Mouse (Mus musculus) intestine, embryonic 16.5 days (tissue): ENCODE results near the gene Gba. TPM values are rescaled to one million over a fixed set of nuclear protein-coding genes. Genes with fewer than 3 reads are reported as not detected.
"Not testable (repeated sequence)": the region's sequence is repeated elsewhere in the genome, so short reads cannot be mapped to it uniquely, and the experiment has no call there.

Experiments
- ATAC-seq: fragments of 200-750 bp; cut with Nextera tagmentation; 2 replicates; pipeline ENCODE4 v1.8.0; 2017; ENCODE audit warnings: moderate TSS enrichment, moderate library complexity
- H3K27ac ChIP-seq: fragments of 300-500 bp; sonication (generic); 2 replicates; pipeline ENCODE4 v1.5.1; 2014; ENCODE audit warnings: mild to moderate bottlenecking, low read length
- H3K27me3 ChIP-seq: fragments of 300-500 bp; sonication (generic); replicated peaks from 2 replicates; pipeline ENCODE4 v1.6.1; 2014; ENCODE audit warnings: low read length, control low read depth, mixed read lengths; ENCODE audit not compliant: control insufficient read depth, insufficient read depth
- H3K36me3 ChIP-seq: fragments of 300-500 bp; sonication (generic); 2 replicates; pipeline ENCODE4 v1.6.1; 2014; ENCODE audit warnings: low read length, control low read depth; ENCODE audit not compliant: control insufficient read depth, insufficient read depth
- H3K4me1 ChIP-seq: fragments of 300-500 bp; sonication (generic); 2 replicates; pipeline ENCODE4 v1.6.1; 2014; ENCODE audit warnings: low read length, control low read depth, mixed read lengths; ENCODE audit not compliant: control insufficient read depth, insufficient read depth
- H3K4me2 ChIP-seq: fragments of 300-500 bp; sonication (generic); 2 replicates; pipeline ENCODE4 v1.6.1; 2014; ENCODE audit warnings: low read depth, low read length, control low read depth
- H3K4me3 ChIP-seq: fragments of 300-500 bp; sonication (generic); 2 replicates; pipeline ENCODE4 v1.5.1; 2014; ENCODE audit warnings: mild to moderate bottlenecking, low read length
- H3K9ac ChIP-seq: fragments of 300-500 bp; sonication (generic); 2 replicates; pipeline ENCODE4 v1.6.1; 2014; ENCODE audit warnings: low read depth, low read length
- H3K9me3 ChIP-seq: fragments of 300-500 bp; sonication (generic); 2 replicates; pipeline ENCODE4 v1.6.1; 2016; ENCODE audit warnings: low read length, control low read depth; ENCODE audit not compliant: control insufficient read depth
- WGBS: fragments of 180-500 bp; shearing (Covaris S2); extraction: QIAGEN DNeasy Blood & Tissue Kit; methylation state at CpG from one replicate; pipeline ENCODE4 v1.1.7; 2014; 5-methylcytosine and 5-hydroxymethylcytosine counted together
- polyA plus RNA-seq: library from polyadenylated mRNA; unstranded; fragments of >200 nt; fragmentation: Nextera tagmentation; extraction: Ambion mirVana; gene quantifications from 2 replicates; pipeline ENCODE4 v1.2.1, GENCODE M21; 2015

Gba gene
- 73.1 and 87.5 TPM in 2 replicates for polyA plus RNA-seq

DNA sequence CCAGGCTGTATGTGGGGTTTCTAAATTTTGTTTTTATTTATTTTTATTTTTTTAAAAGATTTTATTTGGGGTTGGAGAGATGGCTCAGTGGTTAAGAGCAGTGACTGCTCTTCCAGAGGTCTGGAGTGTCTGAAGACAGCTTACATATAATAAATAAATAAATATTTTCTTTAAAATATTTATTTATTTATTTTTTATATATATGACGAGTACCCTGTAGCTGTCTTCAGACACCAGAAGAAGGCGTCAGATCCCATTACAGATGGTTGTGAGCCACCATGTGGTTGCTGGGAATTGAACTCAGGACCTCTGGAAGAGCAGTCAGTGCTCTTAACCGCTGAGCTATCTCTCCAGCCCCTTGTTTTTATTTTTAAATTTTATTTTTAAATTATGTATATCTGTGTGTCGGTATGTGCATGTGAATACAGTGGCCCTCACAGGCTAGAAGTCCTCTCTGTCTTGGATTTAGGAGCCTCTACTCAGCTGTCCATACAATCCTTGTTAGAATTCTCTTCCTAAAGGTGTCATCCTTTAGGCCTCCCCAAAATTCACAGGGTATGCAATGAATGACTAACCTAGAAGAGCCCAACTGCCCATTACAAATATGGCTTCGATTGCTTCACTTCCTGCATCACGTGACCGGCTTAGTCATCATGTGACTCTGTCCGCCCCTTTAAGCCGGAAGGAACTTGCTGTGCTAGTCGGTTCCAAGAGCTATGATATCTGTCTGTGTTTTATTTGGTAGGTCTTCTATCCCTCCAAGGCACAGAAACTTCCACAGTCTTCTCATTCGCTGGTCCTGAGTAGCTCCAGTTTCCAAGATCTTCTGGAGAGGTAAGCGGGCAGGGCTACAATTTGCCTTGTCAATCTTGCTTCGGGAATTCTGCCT lies at the start of gene Gba:
Gene Gba, plus strand, starts transcription at position 676 of the 889 bp plus-strand sequence.
- H3K4me3 ChIP-seq: peak within 1 kb of the TSS; percentile 65
- H3K9ac ChIP-seq: peak within 1 kb of the TSS; percentile 65
- H3K27ac ChIP-seq: no peak within 1 kb of the TSS
- H3K4me2 ChIP-seq: peak within 1 kb of the TSS; percentile 59
- H3K4me1 ChIP-seq: peaks cover 4% of the 10 kb centered on the region; the same call in 1 of the 2 replicates
- peak; percentile 85 for ATAC-seq
- H3K9me3 ChIP-seq: no peaks in the 10 kb centered on the region
- WGBS: 27% methylated on average over 13 of the region's 13 CpGs
- no peaks in the 10 kb centered on the region for H3K27me3 ChIP-seq
- H3K36me3 ChIP-seq: peaks cover under 1% of the 10 kb centered on the region; the same call in 1 of the 2 replicates

DNA sequence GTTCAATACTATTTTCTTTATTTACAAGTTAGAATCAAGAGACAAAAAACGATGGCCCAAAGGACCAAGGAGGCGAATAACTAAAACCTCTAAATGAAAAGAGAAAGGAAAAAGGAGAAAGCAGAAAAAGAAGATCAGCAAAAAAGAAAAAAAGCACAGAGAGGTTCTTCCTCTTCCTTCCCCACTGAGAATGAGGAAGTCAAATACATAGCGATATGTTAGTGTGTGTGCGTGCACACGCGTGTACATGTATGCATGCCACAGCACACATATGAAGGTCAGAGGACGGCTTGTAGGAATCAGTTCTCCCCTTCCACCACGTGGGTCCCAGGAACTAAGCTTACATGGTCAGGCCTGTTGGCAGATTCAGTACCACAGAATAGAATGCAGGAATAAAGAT lies 45.8 kb upstream of the Gba start:
- Histone ChIP-seq H3K27ac (no peak overlapping the region), H3K4me3 (no peak overlapping the region), H3K4me2 (no peak overlapping the region), H3K9ac (no peak overlapping the region), H3K9me3 (no peaks in the 10 kb centered on the region), H3K36me3 (no peaks in the 10 kb centered on the region), H3K4me1 (peaks cover 10% of the 10 kb centered on the region), H3K27me3 (0 out of 2 replicates have a peak, but pooled peaks cover 3% of the 10 kb centered on the region)
- 87% methylated on average over 8 of the region's 8 CpGs for WGBS
- ATAC-seq: no peak

DNA sequence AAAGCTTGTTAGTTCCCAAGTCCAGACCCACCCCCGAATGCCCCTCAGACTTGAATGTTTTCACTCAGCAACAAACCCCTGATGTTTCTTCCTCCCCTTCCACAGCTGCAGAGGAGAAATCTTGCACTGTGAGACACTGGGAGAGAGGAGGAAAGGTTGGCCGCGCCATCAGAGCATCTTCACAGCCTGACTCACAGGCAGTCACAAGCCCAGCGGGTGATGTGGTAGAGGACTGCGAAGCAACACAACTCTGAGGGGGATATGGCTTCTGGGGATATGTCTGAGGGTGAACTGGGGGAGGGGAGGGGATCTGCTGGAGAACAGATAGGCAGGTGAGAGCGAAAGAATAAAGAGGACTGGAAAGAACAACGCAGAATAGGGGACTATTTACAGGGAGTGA lies 44.1 kb upstream of the Gba start:
- peaks cover 11% of the 10 kb centered on the region for H3K4me1 ChIP-seq
- H3K9me3 ChIP-seq: no peaks in the 10 kb centered on the region
- no peak for ATAC-seq
- no peak overlapping the region for H3K4me2 ChIP-seq
- H3K36me3 ChIP-seq: no peaks in the 10 kb centered on the region
- no peak overlapping the region for H3K9ac ChIP-seq
- WGBS: 22% methylated on average over 7 of the region's 7 CpGs
- H3K27me3 ChIP-seq: 0 out of 2 replicates have a peak, but pooled peaks cover 3% of the 10 kb centered on the region
- H3K4me3 ChIP-seq: no peak overlapping the region
- H3K27ac ChIP-seq: no peak overlapping the region

DNA sequence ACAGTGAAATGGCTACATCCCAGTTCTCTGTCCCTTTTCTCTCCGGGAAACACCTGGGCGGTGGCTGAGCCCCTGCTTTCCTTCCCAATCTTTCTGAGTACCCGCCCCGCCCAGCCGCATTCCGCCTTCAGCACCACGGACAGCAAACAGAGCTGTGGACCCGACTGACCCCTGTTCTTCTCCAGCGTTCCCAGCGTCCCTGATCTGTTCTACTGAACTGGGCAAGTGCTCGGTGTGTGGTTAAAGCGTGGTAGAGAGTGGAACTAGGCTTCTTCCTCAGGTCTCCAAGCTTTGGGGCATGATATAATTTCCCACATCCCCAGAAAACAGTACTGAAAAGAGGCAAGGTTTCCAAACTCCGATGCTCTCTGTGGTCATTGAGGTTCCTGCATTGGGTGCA lies 43.5 kb upstream of the Gba start:
- Histone ChIP-seq H3K4me3 (peak overlapping the region; percentile 68), H3K27ac (no peak overlapping the region), H3K4me2 (peak overlapping the region; percentile 100), H3K4me1 (peaks cover 15% of the 10 kb centered on the region), H3K9ac (no peak overlapping the region), H3K9me3 (no peaks in the 10 kb centered on the region), H3K27me3 (0 out of 2 replicates have a peak, but pooled peaks cover 3% of the 10 kb centered on the region), H3K36me3 (no peaks in the 10 kb centered on the region)
- WGBS: under 1% methylated on average over 13 of the region's 13 CpGs
- peak; percentile 49 for ATAC-seq

DNA sequence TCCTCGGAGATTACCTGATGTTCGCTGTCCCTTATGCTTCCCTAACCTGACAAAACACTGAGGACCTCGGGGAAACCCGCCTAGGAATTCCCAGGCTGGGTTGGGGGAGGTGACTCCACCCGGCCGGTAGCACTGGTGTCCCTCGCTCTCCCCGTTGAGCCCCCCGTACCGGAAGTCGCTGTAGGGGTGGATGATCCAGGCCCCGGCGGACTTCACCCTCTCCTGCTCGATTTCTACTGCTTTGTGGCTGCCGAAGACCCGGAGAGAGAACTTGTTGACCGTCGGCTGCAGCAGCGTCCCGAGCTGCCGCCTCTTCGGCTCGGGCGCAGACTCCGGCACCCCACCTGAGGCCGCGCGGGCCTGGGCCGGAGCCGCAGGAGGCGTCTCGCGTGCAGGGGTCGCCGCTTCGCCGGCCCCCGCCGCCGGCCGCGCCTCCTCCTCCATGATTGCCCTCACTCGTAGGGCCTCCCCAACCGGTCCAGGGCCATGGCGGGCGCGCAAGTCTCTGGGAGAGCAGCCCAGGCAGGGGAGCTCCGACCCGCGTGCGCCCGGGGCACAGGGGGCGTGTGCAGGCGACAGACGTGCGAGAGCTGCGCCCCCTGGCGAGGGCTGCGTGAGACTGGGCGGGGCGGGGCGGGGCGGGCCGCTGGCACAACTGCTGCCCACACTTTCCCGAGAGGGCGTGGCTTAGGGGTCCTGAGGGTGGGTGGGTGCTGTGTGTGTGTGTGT lies 42.9 kb upstream of the Gba start, which contains the start of gene Hcn3:
Gene Hcn3, minus strand, starts transcription at position 581 of the 729 bp plus-strand sequence.
- H3K4me2 ChIP-seq: peak within 1 kb of the TSS; percentile 100
- no peak within 1 kb of the TSS for H3K27ac ChIP-seq
- no peaks in the 10 kb centered on the region for H3K36me3 ChIP-seq
- peak within 1 kb of the TSS; percentile 68 for H3K4me3 ChIP-seq
- 0 out of 2 replicates have a peak, but pooled peaks cover 3% of the 10 kb centered on the region for H3K27me3 ChIP-seq
- peak within 1 kb of the TSS; percentile 68 for H3K9ac ChIP-seq
- under 1% methylated on average over 64 of the region's 66 CpGs for WGBS
- H3K4me1 ChIP-seq: peaks cover 15% of the 10 kb centered on the region
- peak; percentile 51 for ATAC-seq
- no peaks in the 10 kb centered on the region for H3K9me3 ChIP-seq

DNA sequence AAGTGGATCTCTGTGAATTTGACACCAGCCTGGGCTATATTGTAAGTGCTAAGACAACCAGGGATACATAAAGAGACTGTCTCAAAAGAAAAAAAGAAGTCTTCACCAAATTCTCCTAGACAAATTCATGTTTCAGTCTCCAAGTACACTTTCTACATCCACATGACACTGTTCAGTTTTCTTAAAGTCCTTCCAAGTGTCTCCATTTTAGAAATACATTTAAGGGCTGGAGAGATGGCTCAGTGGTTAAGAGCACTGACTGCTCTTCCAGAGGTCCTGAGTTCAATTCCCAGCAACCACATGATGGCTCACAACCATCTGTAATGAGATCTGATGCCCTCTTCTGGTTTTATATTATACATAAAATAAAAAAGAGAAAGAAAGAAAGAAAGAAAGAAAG lies 41.5 kb upstream of the Gba start:
- H3K9ac ChIP-seq, H3K36me3 ChIP-seq, H3K27me3 ChIP-seq, H3K4me2 ChIP-seq, H3K9me3 ChIP-seq, H3K4me3 ChIP-seq, H3K27ac ChIP-seq, ATAC-seq: not testable (repeated sequence)
- peaks cover 24% of the 10 kb centered on the region for H3K4me1 ChIP-seq

DNA sequence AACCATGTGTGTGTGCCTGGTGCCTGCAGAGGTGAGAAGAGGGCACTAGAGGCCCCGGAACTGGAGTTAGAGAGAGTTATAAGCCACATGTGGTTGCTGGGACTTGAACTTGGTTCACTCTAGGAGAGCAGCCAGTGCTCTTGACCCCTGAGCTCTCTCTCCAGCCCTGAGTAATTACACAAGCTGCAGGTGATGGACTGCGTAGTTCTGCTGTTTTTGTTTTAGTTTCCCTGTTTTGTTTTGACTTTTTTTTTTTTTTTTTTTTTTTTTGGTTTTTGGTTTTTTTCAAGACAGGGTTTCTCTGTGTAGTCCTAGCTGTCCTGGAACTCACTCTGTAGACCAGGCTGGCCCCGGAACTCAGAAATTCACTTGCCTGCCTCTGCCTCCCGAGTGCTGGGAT lies 40.9 kb upstream of the Gba start:
- no peak for ATAC-seq
- H3K27me3 ChIP-seq: 0 out of 2 replicates have a peak, but pooled peaks cover 3% of the 10 kb centered on the region
- WGBS: 81% methylated on average over 4 of the region's 4 CpGs

DNA sequence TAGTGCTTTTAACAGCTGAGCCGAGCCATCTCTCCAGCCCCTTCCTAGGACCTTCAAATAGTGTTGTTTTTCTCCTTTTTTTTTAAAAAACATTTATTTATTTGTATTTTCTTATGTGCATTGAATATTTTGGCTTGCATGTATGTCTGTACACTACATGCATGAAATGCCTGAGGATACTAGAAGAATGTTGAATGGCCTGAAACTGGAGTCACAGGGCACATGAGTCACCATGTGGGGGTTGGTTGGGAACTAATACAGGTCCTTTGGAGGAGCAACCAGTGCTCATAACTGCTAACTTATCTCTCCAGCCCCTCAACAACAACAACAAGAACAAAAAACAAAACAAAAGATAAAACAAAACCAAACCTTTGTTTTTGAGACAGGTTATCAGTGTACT lies 39.6 kb upstream of the Gba start:
- Histone ChIP-seq H3K36me3 (no peaks in the 10 kb centered on the region), H3K4me3 (no peak overlapping the region), H3K9me3 (no peaks in the 10 kb centered on the region), H3K27ac (no peak overlapping the region), H3K4me2 (no peak overlapping the region), H3K9ac (no peak overlapping the region), H3K27me3 (0 out of 2 replicates have a peak, but pooled peaks cover 3% of the 10 kb centered on the region), H3K4me1 (peaks cover 28% of the 10 kb centered on the region)
- whole genome bisulfite sequencing: 77% methylated on average over 1 of the region's 1 CpGs
- no peak for ATAC-seq

More for the DNA sequence above, 40.9 kb upstream of the Gba start:
- Histone ChIP-seq H3K4me1 (peaks cover 28% of the 10 kb centered on the region), H3K9me3 (no peaks in the 10 kb centered on the region), H3K27ac (no peak overlapping the region), H3K4me3 (no peak overlapping the region), H3K9ac (no peak overlapping the region), H3K36me3 (no peaks in the 10 kb centered on the region), H3K4me2 (no peak overlapping the region)

DNA sequence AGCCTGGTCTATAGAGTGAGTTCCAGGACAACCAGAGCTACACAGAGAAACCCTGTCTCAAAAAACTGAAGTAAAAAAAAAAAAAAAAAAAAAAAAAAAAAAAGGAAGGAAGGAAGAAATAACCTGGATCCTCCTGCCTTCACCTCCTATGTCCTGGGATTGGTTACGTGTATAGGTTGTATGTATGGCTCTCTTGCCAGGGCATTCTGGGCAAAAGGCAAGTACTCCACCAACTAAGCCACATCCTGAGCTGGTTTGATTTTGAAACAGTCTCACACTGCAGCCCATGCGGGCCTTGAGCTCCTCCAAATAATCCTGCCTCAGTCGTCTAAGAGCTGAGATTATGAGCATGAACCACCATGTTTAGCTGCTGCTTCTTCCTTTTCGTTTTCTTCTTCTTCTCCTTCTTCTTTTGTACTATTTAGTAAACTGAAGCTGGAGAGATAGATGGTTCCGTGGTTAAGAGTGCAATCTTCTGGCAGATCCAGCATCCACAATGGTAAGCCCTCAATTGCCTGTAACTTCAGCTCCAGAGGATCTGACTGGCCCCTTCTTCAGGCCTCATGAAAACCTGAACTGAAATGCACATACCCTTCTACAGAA lies 39.0 kb upstream of the Gba start:
- Histone ChIP-seq H3K9me3 (no peaks in the 10 kb centered on the region), H3K4me2 (peak overlapping the region; percentile 80; the same call in 1 of the 2 replicates), H3K27me3 (no peaks in the 10 kb centered on the region), H3K4me1 (peaks cover 28% of the 10 kb centered on the region), H3K4me3 (peak overlapping the region; percentile 91), H3K27ac (no peak overlapping the region), H3K36me3 (peaks cover 4% of the 10 kb centered on the region), H3K9ac (peak overlapping the region; percentile 96)
- 76% methylated on average over 5 of the region's 5 CpGs for WGBS
- no peak for ATAC-seq
